Mouse (Mus musculus) kidney, postnatal 14 days (tissue): ENCODE results near the gene Pan2.
"Not testable (repeated sequence)": the region's sequence is repeated elsewhere in the genome, so short reads cannot be mapped to it uniquely, and the experiment has no call there.

Experiments
- DNase-seq: peaks from one replicate; pipeline ENCODE4 v3.0.0; 2022; ENCODE audit warnings: mixed read lengths

Pan2 gene

DNA sequence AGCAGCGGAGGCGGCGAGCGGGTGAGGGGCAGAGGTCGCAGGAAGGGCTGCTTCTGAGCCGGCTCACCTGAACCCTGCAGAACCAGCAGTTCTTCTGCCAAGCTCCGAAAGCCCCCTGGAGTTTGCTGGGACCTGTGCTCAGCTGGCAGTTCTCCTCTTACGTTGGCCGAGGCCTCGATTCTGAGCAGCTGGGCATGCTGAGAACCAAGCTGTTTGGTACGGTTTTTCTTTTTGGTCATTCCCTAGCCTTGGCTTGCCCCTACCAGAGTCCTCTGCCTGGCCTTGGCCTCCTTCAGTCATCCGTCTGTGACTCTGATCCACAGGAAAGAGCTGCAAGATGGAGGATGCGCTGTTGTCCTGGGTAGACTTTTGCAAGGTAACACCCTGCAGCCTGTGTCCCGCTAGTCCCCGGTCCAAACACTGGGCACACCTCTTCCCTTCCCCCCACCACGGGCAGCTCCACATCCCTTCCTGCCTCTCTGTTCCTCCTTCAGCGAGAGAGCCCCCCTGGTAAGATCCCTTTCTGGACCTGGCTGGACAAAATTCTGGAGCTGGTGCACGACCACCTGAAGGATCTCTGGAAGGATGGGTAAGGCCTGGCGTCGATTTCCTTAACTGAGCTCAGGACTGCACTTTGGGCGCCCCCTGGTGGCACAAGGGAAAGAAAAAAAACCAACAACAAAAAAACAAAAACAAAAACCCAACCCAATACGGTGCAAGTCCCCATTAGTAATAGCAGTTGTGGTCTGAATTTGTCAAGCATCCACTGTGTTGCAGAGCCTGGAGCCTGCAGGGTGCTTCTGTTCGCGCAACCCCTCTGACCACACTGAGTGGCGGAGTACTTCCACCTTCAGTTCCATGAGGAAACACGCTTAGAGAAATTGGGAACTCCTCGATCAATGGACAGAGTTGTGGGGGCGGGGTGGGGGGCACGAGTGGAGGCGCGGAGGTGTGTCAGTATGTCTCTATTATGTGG lies 19.2 kb upstream of the Pan2 start:
- peak; percentile 74 for DNase-seq

DNA sequence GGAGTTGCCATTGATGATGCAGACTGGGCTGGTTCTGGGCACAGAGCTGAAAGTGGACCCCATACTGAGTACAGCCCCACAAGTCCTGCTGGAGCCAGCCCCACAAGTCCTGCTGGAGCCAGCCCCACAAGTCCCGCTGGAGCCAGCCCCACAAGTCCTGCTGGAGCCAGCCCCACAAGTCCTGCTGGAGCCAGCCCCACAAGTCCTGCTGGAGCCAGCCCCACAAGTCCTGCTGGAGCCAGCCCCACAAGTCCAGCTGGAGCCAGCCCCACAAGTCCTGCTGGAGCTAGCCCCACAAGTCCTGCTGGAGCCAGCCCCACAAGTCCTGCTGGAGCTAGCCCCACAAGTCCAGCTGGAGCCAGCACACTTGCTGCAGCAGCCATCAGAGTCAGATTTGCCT lies 12.5 kb upstream of the Pan2 start:
- DNase-seq: not testable (repeated sequence)

DNA sequence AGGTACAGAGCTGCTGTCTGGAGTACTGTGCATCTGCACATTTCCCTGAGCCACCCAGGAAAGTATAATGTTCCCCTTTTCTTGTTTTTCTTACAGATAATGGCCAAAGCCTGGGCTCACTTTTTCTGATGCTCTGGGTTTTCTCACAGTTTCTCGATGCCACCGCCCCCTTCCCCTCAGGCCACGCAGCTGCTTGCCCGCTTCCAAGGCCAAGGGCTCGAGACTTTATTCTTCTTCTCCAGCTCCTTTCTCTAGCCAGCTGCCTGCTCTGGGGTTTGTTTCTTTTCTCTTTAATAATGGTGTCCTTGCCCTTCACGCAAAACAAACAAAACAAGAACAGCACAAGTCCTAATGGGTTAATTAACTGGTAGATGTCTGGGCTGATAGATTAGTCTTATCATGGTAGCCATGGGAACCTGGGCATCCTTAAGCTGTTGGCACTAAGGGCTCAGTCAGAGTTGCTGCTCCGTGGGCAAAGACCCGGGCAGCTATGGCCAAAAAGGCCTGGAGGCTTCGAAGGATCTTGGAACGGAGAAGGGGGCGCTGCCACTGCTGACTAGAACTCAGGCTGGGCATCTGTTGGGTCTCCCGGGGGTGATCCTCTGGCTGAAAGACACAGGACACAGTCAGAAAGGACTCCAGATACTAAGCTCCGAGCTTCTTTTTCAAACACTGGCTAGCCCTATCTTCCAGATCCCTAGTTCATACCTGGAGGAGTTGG lies 6.6 kb upstream of the Pan2 start:
- no peak for DNase-seq

DNA sequence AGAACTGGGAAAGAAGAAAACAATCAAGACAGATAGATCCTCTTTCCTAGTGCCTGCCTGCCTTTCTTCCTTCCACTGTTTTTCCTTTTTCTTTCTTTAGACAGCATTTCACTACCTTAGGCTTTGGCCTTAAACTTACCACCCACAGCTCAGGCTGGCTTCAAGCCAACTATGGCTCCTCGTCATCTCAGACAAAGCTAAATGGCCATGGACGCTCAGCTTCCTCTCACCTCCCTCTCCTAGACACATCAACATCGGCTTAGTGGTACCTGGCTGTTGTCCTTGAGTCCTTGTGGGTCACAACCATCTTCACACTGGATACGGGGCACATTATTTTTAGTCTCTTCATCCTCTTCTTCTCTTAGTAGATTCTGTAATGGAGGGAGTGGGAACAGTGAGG lies 5.9 kb upstream of the Pan2 start:
- DNase-seq: no peak

DNA sequence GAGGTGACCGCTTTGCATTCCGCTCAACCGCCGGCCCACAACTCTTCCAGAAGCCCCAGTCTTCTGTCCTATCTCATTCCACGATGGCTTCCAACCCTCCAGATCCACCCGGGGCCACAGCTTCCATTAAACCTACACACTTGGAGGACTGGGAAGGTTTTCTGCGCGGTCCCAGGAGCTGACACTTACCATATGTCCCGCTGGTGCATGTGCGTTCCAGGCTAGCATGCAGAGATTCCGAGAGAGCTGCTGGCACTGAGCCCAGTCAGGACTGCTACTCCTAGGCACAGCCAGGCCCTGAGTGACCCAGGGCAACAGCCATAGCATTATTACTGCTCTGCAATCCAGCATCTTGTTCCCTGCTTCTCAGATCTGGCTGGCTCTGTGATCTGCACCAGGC lies 5.5 kb upstream of the Pan2 start:
- peak; percentile 24 for DNase-seq

DNA sequence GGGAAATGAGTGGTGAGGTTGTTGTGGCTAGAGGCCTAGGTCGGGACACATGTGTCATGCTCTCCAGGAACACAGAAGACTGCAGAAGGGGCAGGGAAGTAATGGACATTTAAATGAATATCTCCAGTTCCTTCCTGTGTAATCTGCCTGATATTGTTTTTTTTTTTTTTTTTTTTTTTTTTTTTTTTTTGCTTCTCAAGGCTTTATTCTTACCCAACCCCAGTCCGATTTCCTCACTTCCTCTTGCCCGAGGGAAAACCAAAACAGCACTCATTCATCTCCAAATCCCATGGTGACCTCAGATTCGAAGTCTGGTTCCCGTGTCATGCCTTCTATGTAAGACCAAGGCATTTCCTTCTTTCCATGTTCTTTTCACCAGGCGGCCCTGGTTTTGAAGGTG lies 4.9 kb upstream of the Pan2 start:
- DNase-seq: no peak

DNA sequence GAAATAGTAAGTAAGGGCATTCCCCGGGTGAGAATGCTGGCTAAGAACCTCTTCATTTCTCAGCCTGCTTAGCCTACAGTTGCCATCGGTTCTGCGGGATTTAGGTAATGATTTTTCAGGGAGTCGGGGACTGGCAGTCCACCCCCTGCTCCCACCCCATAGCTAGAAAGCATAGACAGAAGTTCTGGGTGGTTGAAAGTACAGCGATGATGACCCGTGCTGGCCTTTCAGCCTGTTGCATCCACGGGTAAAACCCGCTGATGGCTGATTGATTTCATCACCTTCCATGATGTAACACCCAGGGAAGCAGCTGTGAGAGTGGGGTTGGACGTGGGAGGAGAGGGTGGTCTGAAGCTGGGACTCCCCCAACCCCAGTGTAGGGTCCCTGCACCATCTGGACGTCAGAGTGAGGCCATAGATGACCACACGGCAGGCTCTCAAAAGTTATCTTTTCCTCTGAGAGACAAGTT lies 4.4 kb upstream of the Pan2 start, which contains the start of gene Il23a:
Il23a (minus strand) TSS at position 51 of the 470 bp plus-strand sequence.
- DNase-seq: no peak

DNA sequence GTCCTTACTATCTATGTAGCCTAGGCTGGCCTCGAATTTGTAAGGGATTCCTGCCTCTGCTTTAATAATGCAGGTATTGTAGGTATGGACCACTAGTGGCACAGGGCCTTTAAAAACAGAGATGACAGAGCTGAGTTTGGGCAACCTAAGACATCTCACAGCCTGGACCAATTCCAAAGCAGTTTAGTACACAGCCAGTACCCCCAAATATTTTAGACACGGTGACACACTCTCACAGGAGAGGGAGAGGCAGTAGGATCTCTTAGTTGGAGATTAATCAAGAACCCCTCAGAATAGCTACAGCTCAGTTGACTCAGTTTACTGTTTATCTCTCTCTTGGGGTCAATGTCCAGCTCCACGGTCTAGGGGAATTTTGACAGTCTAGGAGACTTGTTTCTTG lies 778 bp upstream of the Pan2 start:
- no peak for DNase-seq

DNA sequence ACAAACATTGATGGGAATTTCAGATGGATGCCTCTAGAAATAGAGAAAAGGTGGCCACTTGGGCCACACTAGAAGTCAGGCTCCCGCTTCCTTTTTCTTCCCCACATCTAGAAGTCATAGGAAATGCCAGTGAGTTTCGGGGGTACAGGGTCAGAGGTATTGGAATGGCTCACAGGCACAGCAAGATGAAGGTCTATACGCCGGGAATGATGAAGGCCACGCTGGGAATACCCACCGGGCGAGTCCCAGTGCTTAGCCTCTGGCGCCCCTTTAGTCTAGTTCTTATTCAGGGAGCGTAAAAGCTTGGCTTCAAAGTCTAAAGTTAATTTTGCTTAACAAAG lies 380 bp upstream of the Pan2 start:
- DNase-seq: no peak

DNA sequence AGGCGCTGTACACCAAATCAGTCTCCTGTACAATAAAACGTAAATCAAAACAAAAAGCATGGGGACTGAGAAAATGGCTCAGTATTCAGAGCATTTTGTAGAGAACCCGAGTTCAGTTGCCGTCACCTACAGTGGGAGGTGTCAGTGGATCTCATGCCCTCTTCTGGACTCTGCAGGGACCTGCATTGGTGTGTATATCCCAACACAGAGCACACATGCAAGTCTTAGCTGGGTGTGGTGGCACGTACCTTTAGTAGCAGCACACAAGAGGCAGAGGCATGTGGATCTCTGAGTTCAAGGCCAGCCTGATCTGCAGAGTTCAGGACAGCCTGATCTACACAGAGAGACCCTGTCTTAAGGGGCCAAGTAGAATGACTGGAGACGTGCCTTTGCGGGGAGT lies 6.5 kb downstream of the Pan2 start:
- DNase-seq: no peak

DNA sequence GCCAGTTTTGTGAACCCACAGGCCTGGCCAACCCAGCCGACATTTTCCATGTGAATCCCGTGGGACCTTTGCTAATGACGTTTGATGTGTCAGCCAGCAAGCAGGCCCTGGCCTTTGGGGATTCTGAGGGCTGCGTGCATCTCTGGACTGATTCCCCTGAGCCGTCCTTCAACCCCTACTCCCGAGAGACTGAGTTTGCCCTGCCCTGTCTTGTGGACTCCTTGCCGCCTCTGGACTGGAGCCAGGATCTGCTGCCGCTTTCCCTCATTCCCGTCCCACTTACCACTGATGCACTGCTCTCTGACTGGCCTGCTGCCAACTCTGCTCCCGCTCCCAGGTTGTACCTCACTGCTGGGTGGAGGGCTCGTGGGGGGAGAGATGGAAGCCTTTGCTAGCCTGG lies 7.0 kb downstream of the Pan2 start:
- DNase-seq: peak; percentile 79

DNA sequence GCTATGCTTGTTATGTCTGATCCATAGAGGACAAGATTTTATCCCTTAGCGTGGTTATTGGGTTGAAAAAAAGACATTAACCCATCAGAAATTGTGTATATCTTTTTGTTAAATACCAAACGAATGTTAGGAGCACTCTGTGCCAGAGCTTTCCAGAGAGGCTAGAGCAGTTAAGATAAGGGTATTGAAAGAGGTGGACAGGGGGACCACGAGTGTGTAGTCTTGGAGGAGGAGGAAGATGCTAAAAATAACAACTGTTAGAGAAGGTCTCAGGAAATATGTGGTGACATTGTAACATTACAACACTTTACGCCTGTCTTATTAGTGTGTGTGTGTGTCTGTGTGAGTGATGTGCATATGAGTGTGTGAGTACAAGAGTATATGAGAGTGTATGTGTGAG lies 7.8 kb downstream of the Pan2 start:
- DNase-seq: no peak

DNA sequence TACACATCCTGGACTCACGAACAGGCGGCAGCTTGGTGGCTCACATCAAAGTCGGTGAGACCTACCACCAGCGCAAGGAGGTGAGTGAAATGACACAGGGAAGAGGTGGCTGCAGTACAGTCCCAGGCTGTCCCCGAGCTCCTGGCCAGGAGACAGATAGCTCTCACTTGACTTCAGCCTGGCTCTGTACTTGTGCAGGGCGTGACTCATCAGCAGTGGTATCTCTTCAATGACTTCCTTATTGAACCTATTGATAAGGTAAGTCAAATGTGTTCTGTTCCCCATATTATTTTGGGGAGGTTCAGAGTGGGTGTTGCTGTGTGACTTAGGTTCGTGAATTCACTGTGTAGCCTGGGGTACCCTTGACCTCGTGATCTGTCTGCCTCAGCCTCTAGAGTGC lies 12.4 kb downstream of the Pan2 start:
- DNase-seq: no peak

DNA sequence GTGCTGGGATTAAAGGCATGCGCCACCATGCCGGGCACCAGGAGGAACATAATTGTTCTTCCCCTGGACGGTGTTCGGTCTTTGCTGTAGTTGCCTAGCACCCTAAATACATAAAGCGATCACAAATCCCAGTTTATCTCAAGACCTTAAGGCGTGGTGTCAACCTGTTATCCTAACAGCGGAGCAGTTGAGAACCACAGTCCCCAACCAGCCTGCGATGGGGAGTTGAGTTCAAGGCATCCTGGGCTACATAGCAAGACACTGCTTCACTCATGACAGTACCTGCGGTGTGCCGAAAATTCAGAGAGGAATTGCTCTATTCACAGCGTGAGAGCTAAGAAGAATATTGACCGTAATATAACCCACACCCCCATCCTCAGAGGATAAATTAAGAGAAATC lies 18.5 kb downstream of the Pan2 start:
- no peak for DNase-seq

DNA sequence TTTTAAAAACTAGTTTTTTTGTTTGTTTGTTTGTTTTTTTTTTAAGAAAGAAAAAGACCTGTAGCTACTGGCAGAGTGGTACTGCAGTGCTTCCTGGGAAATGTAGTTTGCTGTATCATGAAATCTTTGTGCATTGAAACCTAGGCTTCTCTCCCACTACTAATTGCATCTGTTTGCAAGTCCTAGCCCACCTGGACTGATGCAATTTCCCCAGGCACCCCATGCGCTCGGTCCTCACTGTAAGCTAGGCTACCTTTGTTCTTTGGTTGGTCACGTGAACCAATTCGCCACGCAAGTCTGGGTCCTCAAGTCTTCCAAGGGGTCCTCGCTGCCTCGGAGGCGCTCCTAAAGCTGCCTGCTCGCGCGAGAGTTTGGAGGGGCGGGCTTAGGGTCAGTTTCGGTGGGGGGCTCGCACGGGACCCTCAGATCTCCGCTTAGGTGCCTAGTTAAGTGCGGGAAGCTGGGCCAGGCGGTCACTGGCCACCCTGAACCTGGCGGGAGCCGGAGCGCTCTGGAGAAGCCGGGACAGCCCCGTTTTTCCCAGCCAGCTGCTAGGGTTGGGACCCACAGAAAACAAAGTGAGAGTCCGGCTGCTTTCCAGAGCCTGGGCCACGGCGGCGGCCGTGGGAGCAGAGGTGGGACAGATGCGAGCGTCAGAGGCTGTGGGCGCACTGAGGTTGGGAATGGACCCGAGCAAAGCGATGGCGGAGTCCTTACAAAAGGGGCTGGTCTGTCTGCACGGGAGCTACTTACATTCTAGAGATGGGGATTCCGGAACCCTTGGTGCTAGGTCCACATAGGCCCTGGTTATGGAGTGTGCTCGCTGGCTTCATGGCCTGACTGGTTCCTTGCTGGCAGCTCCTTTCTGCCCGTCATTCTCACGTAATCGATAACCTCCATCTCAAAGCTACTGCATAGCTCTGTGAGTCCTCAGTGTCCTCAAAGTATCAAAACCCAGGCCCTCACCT lies 19.3 kb downstream of the Pan2 start, which contains the start of gene Cnpy2:
Cnpy2 (plus strand) TSS at position 319 of the 968 bp plus-strand sequence.
- DNase-seq: peak; percentile 90

DNA sequence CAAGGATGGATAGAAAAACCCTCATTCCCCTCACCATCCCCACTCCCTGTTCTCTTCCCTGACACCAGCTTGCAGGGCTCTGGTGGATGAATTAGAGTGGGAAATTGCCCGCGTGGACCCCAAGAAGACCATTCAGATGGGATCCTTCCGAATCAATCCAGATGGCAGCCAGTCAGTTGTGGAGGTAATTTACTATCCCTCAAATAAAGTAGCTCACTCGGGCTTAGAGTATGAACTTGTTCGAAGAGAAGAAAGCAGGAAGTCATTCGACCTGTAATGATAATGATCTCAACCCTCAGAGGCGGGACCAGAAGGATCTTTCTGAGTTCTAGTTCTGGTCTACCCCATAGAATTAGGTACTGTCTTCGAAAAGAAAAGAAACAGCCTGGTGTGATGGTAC lies 20.4 kb downstream of the Pan2 start:
- DNase-seq: no peak

DNA sequence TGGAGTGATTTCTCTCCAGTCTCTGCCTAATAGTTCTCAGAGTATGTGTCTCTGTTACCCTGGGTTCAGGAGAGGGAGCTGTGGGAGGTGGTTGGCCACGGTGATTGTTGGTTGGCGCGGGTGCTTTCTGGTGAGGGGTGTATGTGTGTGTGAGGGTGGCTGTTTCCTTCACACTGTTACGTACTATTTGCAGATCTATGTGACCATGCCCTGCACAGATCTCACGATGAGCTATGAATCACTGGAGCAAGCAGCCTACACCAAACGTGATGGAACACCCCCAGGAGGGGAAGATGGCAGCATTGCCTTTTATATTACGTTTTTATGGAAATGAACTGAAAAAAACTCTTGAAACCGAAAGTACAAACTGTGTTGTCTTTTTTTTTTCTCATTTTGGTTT lies 23.7 kb downstream of the Pan2 start:
- no peak for DNase-seq

DNA sequence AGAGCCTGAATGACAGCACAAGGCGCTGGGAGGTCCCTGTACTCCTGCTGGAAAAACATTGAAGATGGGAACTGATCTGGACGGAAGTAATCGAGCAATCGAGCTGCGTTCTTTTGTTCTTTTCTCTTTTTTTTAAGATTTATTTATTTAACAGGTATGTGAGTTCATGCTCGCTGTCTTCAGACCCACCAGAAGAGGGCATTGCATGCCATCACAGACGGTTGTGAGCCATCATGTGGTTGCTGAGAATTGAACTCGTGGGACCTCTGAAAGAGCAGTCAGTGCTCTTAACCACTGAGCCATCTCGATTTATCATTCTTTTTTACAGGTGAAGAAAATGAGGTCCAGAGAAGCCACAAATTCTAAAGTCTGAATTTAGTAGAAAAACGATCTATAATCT lies 24.5 kb downstream of the Pan2 start:
- no peak for DNase-seq

DNA sequence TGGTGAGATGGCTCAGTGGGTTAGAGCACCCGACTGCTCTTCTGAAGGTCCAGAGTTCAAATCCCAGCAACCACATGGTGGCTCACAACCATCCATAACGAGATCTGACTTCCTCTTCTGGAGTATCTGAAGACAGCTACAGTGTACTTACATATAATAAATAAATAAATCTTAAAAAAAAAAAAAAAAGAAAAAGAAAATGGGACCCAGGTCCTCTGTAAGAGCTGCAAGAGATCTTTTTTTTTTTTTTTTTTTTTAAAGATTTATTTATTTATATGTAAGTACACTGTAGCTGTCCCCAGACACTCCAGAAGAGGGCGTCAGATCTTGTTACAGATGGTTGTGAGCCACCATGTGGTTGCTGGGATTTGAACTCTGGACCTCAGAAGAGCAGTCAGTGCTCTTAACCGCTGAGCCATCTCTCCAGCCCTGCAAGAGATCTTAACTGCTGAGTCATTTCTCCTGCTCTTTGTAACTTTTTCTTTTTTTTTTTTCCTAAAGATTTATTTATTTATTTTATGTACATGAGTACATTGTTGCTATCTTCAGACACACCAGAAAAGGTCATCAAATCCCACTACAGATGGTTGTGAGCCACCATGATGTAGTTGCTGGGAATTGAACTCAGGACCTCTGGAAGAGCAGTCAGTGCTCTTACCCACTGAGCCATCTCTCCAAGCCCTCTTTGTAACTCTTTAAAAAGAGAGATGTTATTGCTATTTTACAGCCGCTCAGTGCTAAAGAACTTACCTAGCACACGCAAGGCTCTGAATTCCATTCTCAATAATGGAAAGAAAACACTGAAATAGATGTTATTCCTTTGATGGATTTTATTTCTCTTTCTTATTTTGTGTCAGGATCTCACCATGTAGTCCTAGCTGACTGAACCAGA lies 29.5 kb downstream of the Pan2 start:
- DNase-seq: not testable (repeated sequence)

DNA sequence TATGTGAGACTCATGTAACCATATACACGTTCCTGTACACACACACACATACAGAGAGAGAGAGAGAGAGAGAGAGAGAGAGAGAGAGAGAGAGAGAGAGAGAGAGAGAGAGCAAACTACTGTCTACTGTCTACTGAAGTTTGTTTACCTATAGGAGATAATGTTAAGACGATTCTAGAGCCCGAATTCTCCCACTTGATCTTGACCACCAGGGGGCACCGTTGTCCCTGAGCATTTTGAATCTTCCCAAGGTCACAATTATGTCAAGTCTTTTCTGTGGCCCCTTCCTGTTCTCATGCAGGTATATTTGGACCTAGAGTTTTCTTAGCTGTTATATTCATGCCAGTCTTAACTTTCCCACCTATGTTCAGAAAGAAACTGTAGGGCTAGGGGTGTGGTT lies 32.4 kb downstream of the Pan2 start:
- DNase-seq: peak; percentile 85

DNA sequence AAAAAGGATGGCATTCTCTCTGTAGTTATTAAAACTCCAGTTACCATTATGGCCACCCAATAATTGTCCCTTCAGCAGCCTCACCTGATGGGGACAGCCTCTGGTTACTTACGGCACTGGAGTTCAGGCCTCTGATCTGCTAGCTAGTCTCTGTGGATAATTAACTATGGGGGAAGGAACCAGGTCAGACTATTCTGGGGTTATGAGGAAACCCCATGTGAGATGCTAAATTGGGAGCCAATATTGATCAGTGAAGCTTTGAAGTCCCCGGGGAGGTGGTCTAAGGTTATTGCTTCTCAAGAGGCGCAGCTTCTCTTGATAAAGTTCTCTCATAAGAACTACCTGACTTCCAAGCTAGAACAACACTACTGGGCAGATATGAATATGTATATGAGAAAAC lies 33.1 kb downstream of the Pan2 start:
- no peak for DNase-seq

DNA sequence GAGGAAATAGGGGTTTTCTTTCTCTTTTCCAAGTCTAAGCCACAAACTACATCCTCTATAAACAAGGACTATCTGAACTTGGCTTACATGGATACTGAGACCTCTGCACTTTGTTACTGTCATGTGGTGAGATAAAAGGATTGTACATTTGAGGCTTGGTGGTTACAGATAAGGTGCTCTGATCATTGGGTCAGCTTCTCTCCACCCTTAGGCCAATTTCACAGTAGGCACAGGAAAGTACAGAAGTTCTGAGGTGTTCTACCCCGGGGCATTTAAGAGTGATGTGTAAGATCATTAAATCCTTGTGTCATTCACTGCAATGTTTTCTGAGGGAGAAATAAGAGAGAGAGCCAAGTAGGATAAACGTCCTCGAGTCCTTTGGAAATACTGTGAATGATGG lies 33.5 kb downstream of the Pan2 start:
- DNase-seq: no peak
